Mouse (Mus musculus): ENCODE data around the gene Usp45.
"Not testable (repeated sequence)": the region's sequence is repeated elsewhere in the genome, so short reads cannot be mapped to it uniquely, and the experiment has no call there.

Gene Usp45

DNA sequence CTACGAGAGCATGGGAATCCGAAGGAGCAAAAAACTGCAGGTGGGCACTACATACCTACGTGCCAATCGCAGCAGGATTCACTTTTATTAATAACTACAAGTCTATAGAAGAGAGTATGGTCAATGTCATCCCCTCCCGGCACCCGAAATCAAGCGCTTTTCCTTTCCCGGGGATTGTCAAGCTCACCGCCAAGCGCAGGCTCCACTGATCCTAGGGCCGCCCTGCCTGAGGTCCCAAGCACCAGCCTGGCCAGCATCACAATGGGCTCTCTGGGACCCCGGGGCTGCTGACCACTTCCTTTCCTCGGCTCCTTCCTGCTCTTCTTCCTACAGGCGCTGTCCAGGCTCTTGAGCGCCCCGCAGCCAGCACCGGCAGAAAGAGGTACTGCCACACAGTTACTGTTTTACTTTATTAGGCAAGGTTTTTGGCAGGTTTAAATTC, at the start of gene Usp45, which contains the start of gene Tstd3:
TSS of gene Usp45 (plus strand) at position 294 of the 442 bp plus-strand sequence.
TSS of gene Tstd3 (minus strand) at position 350 of the 442 bp plus-strand sequence.
- peak; percentile 90 to 91 for DNase-seq

DNA sequence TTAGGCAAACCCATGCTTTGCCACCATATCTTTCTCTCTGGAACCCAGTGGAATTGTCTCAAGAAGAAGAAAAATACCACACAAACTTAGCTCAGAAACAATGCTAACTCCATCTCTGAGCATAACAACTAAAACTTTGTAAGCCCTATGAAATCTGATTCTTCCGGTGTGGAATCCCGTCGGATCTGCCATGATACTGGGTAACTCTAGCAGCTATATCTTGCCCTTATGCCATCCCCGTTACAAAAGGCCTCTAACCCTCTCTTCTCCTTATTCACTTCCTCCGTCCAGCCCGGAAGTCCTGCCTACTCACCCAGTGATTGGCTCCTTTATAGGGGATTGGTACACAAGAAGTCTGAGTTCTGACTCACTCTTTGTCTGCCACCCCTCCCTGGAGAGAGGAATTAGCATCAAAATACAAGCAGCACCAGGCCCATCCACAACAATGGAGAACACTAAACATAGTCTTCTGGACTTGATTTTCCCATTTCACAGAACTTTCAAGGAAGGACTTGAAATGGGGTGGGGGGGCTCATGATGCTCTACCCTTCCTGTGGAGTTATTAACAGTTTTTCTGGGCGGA, 44.1 kb upstream of the Usp45 start:
- no peak for DNase-seq

DNA sequence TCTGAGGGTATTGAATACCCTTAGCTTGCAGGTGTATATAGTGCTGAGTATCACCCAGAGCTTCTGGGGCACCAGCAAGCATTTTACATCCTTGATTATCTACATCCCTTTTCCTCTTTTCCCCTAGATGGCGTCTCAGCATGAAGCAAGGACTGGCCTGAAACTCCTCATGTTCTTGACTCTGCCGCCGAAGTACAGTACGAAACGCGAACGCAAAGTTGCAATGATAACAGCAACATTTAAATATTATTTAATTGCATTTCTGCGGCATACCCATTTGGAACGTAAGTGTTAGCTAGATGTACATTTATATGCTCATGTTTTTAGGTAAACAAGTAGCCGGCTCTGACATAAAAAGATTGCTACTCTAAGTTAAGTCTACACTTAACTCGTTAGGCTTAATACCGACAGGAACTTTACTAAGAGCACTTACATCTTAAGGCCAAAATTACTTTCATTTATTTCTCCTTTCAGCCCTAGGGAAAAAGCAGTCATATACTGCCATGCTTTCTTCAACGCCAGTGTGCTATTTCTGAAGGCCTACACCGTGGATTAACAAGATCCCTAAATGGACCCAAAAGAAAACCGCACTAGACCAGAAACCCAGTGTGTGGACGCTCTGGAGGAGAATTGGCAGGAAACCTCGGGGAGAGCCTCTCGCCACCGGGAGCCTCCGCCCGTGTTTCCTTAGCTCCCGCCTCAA, 39.9 kb upstream of the Usp45 start:
- DNase-seq: peak; percentile 57 to 64

DNA sequence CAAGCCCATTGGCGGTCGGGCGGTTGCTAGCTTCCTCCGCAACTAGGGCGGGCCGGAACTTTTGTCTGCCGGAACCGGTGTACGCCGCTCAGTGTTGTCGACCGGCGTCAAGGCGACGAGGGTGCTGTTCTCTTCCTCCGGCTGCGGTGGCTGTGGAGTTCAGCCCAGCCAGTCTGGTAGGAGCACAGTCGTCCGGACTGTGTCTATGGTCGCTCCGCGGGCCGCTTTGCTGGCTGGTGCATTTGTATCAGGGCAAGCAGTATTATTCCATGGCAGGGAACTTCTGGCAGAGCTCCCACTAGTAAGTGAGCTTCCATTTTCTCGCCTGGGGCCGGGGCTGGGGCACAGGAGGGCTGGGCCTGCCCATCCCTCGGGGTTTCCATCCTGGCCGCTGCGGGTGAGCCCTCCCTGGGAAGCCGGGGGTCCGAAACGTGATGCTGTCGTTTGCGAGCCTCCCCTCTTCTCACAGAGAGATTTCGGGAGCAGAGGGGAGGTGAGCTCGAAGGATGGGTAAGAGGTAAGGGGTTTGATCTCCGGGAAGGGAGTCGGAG, 39.3 kb upstream of the Usp45 start, which contains the start of gene Ccnc:
TSS of gene Ccnc (plus strand) at position 87 of the 551 bp plus-strand sequence.
- peak; percentile 94 to 96 for DNase-seq

DNA sequence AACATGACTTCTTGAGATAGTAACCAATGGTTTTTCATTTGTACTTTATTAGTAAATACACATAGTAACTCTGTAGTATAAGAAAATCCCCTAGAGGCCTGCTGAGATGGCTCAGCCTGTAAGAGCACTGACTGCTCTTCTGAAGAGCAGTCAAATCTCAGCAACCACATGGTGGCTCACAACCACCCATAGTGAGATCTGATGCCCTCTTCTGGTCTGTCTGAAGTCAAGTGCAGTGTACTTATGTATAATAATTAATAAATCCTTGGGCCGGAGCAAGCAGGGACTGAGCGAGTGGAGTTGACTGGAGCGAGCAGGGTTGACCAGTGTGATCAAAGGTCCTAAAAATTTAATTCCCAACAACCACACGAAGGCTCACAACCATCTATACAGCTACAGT, 27.8 kb upstream of the Usp45 start:
- DNase-seq: peak in 1 of 2 experiments; percentile 10

DNA sequence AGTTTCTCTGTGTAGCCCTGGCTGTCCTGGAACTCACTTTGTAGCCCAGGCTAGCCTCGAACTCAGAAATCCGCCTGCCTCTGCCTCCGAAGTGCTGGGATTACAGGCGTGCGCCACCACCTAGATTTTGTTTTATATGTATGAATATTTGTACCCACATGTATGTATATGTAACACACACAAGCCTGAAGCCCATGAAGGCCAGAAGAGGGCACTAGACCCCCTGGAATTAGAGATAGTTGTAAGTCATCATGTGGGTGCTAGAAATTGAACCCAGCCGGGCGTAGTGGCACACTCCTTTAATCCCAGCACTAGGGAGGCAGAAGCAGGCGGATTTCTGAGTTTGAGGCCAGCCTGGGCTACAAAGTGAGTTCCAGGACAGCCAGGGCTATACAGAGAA, 22.8 kb upstream of the Usp45 start:
- DNase-seq: not testable (repeated sequence)

DNA sequence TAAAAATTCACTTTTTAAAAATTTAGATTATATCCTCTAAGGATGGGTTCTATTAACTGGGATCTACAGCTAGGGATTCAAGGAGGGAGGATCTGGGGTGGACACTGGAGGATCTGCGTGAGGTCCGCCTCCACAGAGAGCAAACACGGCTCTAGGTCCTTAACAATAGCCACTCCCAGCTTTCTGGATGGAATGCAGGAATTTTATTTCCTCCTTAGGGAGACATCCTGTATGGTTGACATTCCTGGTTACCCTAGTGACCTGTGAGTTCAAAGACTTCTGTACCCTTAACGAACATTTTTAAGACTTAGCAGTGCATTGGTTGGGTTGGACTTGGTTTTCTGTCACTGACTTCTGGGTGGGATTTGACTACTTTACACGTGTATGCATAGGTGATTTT, 21.2 kb upstream of the Usp45 start:
- DNase-seq: no peak

DNA sequence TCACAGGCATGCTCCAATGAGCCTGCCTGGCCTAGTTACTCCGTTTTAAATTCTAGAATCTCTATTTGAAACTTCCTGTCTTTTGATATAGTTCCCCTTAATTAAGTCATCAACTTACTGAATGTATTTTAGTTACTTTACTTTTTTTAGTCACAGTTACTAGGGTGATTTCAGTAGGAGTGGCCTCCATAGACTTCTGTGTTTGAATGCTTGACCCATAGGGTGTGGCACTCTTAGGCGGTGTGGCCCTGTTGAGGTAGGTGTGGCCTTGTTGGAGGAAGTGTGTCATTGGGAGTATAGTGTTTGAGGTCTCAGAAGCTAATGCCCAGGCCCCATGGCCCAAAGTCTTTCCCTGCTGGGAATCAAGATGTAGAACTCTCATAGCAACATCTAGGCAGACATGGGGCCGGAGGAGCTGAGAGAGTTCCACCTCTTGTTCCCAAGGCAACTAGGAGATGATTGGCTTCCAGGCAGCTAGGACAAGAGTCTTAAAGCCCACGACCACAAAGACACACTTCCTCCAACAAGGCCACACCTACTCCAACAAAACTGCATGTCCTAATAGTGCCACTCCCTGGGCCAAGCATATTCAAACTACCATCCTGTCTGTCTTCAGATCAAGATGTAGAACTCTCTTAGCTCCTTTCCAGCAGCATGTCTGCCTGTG, 11.7 kb upstream of the Usp45 start:
- no peak for DNase-seq

DNA sequence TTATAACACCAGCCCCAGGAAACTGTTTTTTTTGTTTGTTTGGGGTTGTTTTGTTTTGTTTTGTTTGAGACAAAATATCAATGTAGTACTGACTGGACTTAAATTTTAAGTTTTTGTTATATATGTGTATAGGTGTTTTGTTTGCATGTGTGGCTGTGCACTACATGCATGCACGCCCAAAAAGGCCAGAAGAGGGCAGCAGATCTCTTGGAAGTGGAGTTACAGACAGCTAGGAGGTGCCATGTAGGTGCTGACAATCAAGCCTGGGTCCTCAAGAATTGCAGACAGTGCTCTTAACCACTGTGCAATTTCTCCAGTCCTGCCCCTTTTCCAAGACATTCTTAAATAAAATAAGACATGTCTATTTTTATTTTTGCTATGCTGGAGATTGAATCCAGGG, 8.1 kb upstream of the Usp45 start:
- peak in 1 of 2 experiments; percentile 19 for DNase-seq

DNA sequence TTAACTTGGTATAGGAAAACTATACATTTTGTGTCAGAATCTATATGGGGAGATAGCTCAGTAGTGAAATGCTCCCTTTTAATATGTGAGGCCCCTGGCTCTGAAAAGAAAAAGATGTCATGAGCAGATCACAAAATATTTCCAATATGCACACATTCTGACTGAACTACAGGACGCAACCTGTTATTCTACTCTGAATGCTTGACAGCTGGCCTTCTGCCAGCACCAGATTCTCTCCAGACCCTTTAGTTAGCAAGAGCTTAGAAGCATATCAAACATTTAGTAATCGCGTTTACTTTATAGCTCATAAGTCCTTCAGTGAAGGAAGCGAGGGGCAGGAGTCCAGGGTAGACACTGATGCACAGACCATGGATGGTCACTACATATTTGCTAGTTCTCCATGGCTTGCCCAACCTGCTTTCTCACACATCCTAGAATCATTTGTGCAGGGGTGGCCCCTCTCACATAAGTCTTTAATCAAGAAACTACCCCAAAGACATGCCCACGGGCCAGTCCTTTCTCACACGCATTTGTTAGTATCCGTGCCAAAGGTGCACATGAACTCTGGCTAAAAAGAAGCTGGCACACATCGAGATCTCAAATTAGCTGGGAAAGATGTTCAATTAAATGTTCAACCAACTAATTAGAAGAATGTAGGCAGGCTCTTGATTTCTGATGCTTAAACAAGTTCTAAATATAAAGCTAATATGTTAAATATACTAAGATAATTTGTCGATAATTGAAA, 5.4 kb upstream of the Usp45 start:
- DNase-seq: peak; percentile 47 to 49

DNA sequence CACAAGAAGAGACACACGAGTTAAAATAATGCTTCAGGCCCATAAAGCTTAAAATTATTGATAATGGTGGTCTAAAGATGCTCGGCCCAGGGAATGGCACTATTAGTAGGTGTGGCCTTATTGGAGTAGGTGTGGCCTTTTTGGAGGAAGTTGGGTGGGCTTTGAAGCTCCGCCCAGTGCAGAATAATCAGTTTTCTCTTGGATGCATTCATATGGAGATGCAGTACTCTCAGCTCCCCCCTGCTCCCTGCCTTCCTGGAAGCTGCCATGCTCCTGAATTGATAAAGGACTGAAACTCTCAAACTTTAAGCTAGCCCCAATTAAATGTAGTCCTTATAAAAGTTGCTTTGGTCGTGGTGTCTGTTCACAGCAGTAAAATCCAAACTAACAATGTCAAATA, 3.1 kb upstream of the Usp45 start:
- DNase-seq: no peak

DNA sequence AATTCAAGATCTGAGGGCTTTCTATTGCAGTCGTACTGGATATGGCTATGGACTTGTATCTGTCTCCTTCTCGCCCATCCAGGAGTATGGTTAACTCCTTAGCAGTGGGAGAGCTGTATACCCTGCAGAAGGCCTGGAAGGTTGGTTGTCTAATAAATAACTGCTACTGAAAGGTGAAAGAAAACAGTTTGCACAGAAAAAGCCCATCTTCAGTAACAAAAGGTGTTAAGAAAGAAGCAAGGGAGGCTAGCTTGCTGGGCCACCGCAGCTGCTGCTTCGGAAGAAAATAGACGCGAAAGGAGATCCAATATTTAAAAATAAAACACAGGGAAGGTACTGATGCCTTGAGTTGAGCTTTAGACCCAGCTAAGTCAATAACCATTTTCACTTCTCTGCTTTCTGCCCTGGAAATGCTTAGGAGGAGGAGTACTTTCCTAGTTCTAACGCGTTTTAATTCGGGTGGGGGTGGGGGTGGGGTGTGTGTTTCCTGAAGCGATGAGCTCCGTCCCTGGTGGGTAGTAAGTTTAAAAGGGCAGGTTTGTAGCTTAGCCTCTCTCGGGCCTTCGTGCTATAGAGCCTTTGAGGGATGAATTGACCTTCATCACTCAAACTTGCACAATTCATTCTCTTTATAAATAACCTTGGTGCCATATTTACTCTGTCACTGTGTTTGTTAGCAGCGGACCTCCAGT, 639 bp upstream of the Usp45 start:
- peak; percentile 6 to 24 for DNase-seq

DNA sequence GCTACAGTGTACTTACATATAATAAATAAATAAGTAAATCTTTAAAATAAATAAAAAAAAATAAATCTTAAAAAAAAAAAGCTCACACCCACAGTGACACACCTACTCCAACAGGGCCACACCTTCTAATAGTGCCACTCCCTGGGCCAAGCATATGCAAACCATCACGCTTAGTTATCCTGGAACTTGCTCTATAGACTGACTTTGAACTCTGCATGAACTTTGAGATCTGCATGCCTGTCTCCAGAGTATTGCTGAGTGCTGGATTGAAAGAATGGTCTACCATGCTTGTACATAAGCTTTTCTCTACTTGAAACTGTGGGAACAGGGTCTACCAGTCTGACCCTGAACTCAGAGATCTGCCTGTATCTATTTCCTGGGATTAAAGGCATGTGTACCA, 4.1 kb downstream of the Usp45 start:
- DNase-seq: no peak

DNA sequence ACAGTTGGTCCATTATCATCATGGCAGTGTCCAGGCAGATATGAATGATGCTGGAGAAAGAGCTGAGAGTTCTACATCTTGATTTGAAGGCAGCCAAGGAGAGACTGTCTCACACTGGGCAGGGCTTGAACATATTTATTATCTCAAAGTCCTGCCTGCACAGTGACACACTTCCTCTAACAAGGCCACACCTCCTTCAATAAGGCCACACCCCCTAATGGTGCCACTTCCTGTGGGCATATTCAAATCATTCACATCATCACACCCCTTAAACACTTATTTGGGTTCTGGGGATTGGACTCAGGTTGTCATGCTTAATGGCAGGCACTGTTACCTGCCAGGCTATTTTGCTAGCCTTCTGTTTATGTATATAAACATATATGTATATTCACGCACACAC, 5.3 kb downstream of the Usp45 start:
- DNase-seq: no peak

DNA sequence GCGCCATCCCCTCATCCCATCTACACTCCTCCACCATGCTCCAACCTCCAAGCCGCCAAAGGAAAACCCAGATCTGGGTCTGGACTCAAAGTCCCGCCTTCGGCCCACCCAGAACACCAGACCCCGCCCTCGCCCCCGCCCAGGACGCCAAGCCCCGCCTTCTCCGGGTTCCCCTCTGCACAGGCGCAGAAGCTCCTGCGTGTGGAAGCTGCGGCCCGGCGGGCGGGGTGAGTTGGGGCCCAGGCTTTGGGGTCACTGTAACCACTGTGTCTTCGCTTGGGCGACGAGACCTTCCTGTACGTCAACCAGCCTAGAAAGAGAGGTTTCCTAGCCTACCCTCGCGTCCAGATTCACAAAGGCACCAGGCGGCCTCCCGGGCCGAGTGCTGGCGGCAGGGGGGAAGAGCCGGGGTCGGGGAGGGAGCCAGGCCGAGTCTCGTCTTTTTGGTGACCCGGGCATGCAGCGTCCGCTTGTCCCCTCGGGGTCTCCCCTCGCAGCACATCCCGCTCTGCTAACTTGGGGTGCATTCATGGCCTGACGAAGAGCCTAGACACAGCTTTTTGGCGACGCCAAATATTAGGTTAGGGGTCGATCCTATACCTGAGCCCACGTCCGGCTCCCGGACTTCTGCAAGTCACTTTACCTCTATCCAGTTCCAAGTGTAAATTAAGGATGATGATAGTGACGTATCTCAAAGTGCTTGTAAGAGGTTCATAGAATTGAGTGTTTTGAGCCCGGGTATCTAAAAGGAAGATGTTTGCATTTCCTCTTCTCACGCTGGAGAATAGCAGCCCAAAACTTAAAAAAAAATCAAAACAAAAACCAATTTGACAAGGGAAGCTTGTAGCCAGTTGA, 9.4 kb downstream of the Usp45 start:
- DNase-seq: peak; percentile 97 to 99

DNA sequence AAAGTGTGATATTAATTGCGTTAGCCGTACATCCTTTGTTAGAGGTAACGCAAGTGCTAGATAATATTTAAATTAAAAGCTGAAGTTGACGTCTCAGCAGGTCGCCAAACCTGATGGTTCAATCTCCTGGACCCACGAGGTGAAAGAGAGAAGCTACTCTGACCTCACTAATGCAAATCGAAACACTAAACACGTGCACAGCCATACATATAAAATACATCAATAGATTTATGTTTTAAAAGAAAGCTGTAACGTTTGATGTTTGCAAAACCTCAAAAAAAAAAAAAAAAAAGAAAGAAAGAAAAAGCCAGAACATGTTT, 9.9 kb downstream of the Usp45 start:
- DNase-seq: peak; percentile 10 to 12

DNA sequence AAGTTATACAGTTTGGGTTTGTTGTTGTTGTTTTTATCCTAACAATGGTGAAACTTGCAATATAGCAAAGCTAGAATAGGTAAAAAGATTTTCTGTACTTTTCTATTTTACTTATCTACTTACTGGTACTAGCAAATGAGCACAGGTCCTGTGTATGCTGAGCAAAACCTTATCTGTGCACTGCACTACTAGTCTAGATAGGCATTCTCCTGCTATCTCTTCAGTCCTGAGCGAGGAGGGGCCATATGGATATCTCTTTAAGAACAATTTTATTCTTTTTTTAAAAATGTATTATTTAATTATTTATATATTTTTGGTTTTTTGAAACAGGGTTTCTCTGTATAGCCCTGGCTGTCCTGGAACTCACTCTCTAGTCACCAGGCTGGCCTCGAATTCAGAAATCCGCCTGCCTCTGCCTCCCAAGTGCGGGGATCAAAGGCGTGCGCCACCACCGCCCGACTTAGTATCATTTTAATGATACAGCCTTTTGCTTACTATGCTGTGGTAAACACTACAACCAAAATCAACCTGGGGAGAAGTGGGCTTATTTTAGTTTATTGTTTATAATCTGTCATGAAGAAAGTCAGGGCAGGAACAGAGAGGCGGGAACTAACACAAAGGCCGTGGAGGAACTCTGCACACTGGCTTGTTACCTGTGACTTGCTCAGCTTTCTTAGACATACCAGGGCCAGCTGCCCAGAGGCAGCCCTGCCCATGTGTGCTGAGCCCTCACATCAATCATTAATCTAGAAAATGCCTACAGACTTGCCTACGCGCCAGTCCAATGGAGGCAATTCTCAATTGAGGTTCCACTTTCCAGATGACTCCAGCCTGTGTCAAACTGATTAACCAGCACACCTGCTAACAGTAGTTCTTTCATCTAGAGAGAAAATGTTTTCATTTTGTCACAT, 14.1 kb downstream of the Usp45 start:
- no peak for DNase-seq

DNA sequence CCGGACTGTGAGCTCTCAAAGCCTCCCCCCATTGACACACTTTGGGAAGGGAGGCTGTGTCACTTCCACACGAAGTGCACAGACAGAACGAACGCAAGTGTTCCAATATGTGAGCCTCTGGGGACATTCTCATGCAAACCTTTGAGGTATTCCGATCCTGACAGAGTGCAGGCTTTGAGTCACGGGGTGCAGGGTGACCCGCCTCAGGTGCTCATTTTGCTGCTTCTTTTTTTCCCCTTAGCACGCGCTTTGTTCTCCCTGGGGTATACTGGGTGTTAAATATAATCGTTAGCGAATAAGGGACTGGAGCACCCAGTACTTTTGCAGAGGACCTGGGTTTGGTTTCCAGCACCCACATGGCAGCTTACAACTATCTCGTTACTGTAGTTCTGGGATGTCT, 19.3 kb downstream of the Usp45 start:
- no peak for DNase-seq

DNA sequence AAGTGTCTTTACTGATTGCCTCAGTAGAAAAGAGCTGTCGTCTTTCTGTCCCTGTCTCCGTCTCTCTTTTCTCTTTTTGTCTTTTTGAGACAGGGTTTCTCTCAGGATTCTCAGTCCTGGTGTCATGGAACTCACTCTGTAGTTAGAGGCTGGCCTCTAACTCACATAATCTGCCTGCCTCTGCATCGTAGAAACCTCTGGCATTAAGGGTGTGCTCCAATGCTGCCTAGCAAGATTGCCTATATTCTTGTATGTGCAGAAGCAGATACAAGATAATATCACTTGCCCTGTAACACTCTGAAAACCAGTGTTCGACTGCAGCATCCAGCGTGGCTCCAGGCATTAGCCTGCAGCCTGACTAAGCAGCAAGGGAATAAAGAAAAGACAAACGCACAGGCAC, 21.9 kb downstream of the Usp45 start:
- DNase-seq: no peak

DNA sequence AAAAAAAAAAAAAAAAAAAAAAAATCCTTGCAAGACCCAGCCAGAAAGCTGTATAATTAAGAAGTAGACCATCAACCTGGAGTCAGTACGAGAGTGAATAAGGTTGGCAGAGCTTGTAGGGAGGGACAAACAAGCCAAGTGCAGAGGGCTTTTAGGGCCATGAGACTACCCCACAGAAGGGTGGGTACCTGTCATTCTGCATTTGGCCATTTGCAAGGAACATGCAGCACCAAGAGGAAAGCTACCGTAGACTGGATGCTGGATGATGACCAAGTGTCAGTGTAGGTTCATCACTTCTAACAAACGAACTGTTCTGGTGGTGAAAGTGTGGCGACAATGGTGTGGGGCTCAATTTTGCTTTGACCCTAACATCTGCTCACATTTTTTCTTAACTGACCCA, 22.9 kb downstream of the Usp45 start:
- DNase-seq: peak; percentile 20 to 29
